Mouse (Mus musculus) granulocyte monocyte progenitor cell, adult 5-6 weeks (primary cell): Measurements from ENCODE around the gene Gripap1. TPM values are rescaled to one million over a fixed set of nuclear protein-coding genes. Genes with fewer than 3 reads are reported as not detected.
A peak's percentile ranks its signal among the peaks of the same experiment; 100 is the strongest.

ENCODE experiments used
- ATAC-seq: replicated peaks from 2 replicates; pipeline ENCODE4 v1.8.0; 2016; ENCODE audit warnings: mild to moderate bottlenecking, moderate TSS enrichment, inconsistent platforms; ENCODE audit not compliant: poor library complexity, severe bottlenecking
- total RNA-seq, 2 experiments: library from RNA; stranded (forward) in 1 of 2; stranded (reverse) in 1 of 2; fragments of 200-712, 200-1000 nt in 1 of 2; fragments of >200 nt in 1 of 2; fragmentation: Nextera tagmentation in 1 of 2; gene quantifications; 2 replicates each; pipeline ENCODE4 v1.2.3; 2014 to 2017

Gripap1 gene
- total RNA-seq (2014; fragmentation: Nextera tagmentation), result 43.6 and 52.5 TPM in 2 replicates
- total RNA-seq (2017), result 59.7 and 78.0 TPM in 2 replicates

GRCm38 (mm10) chrX:7789542-7790136 is at the start of gene Gripap1:
TSS of gene Gripap1 (plus strand) at chrX:7789765.
- peak; percentile 92 for ATAC-seq

- no peak for ATAC-seq
These were observed 49.3 kb upstream of the Gripap1 start for GRCm38 (mm10) chrX:7740082-7740819.

DNA sequence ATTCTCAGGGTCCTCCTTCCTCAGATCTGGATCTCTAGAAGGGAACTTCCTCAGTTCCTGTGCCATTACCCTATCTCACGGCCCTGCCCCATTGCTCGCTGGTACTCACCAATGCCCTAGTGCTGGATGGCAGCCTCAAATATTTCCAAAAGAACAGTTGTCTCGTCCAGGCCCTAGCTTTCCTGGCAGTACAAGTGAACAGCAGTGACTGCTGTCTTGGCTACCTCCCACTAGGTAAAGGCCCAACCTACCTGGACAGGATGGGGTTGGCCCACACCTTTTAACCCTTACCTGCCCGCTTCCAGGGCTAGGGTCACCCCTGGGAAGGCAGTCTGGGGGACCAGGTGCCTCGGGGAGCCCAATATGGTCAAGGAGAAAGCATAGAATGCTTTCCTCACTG is 48.5 kb upstream of the Gripap1 start:
- ATAC-seq, result no peak

DNA sequence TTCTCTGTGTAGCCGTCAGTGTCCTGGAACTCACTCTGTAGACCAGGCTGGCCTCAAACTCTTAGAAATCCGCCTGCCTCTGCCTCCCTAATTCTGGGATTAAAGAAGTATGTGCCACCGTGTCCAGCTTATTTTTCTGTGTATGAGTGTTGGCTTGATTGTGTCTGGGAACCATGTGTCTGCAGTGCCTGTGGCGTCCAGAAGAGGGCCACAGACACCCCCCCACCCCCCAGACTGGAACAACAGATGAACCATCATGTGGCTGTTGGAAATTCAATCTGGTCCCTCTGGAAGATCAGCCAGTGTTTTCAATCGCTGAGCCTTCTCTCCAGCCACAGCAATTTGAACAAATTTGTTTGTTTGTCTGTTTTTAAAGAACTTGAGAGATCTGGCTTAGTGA is 46.1 kb upstream of the Gripap1 start:
- no peak for ATAC-seq

DNA sequence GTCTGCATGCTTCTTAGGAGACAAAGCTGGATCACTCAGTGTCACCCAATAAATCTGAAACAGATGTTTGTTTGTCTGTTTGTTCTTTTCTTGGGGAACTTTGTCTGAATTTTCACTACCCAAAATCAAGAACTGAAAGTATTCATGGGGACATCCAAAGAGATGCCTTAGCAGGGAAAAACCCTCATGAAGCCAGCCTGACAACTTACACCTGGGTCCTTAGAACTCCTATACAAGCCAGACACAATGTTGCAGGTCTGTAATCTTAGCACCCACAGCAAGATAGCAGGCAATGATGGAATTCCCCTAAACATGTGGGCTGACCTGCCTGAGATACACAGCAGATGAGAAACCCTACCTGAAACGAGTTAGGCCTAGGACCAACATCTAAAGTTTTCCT is 44.6 kb upstream of the Gripap1 start:
- no peak for ATAC-seq

DNA sequence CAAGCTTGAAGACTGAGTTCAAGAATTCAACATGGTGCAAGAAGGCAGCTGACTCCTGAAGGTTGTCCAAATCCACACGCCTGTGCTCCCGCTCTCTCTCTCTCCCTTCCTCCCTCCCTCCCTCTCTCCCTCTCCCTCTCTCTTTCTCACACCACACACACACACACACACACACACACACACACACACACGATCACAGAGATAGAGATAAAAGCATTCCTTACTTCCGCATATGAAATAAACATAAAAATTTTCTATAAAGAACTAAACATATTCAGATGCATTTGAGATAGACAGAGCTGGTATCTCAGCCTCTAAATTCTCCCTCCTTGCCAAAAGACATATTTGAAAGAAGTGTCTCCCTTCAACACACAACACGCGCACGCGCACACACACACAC is 44.1 kb upstream of the Gripap1 start:
- ATAC-seq, result no peak

GRCm38 (mm10) chrX:7750432-7751116 is 39.0 kb upstream of the Gripap1 start, which contains the start of gene Ccdc120:
TSS of gene Ccdc120 (minus strand) at chrX:7750905.
- peak; percentile 59 for ATAC-seq

- peak; percentile 70 for ATAC-seq
These were observed 35.9 kb upstream of the Gripap1 start for GRCm38 (mm10) chrX:7753627-7754026.

DNA sequence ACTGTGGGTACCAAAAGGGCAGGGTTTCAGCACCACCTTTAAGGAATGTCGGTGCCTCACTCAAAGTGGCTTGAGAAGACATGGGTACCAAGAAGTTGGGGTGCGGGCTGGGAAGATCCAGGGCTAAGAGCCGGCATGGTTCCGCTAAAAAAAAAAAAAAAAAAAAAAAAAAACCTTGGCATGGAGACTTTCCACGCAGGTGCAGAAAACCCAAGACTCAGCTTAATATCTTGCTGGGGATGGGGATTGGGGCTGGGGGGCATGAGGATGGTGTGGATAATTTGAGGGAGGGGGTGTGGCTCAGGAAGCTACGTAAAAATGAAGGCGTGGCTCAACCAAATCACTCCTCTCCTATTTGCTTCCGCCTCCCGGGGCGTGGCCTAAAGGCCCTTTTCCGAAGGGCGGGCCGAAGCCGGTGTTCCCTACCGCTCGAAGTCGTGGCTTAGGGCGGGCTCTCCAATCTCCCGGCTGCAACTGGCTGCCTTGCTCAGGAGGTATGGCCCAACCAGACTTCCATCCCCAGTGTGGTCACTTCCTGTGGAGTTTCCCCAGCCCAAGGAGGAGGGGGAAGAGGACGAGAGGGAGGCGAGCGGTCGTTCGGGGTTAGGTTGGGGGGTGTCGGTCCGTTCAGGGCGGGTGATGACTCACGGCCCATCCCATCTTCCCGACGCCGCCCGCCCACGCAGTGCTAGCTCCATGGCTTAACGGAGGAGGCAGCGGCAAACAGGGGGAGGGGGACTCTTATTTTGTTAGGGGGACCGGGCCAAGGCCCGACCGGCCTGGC is 27.2 kb upstream of the Gripap1 start, which contains the start of gene Tfe3:
Gene Tfe3, plus strand, starts transcription at position 424 of the 784 bp plus-strand sequence.
- peak; percentile 86 for ATAC-seq

- no peak for ATAC-seq
These were observed 26.7 kb upstream of the Gripap1 start for GRCm38 (mm10) chrX:7762921-7763197.

DNA sequence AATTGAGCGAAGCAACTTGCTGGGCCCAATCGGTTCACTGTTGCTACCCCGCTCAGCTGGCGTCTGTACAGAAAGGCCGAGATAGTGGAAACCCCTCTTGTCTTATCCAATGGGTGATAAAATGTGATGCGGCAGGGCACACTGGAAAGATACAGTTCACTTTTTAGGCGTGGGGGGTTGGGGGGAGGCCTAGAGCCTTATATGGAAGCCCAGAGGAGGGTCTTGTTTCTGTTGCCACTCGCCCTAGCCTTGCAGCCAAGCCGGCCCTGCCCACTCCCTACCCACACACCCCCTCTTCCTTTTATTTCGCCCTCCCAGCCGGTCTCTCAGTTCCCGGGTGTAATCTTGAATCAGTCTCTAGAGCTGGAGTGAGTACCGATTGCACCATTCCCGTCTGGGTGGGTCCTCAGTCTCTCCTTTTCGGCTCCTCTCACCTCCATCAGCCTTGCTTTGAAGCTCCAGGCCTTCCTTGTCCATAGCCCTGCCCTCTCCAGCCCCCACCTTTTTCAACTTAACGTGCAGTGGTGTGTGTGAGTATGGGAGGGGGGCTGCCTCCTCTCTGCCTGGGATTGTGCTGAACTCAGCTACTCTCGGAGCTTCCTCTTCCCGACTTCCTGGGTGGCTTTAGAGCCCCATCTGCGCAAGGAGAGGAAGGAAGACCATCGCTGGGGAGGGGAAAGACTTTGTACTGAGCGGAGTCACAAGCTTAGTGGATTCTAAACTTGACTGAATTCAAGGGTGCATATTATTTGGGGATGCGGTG is 25.8 kb upstream of the Gripap1 start:
- peak; percentile 51 for ATAC-seq

DNA sequence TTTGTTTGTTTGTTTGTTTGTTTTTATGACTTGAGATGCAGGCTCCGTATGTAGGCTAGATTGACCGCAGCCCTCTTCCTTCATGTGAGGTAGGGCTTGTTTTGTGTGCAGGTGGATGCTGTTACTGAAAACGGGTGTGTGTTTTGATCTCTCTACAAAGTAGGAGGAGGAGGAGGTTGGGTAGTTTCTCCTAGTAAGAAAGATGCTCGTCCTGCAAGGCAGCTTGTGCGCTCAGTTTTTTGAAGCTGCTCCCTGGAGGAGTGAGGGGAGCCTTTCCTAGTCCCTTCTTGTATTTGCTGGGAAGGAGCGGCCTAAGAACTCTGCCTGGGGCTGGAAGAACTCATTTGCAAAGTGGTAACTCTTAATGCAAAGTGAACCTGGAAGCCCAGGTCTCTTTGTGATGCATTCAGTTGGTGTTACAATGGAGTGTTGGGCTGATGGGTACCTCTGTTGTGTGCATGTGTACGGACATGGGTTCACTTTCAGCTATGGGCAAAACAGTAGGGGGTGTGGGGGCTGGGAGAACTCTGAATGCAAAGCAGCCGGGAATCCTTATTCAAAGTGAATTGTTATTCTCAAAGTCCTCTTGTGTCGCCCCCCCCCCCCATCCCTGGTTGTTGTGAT is 24.8 kb upstream of the Gripap1 start:
- no peak for ATAC-seq

- ATAC-seq, result no peak
These were observed 24.3 kb upstream of the Gripap1 start for GRCm38 (mm10) chrX:7765281-7765670.

- peak; percentile 42 for ATAC-seq
These were observed 23.8 kb upstream of the Gripap1 start for GRCm38 (mm10) chrX:7765764-7766163.

- ATAC-seq, result no peak
These were observed 20.1 kb upstream of the Gripap1 start for GRCm38 (mm10) chrX:7769302-7770017.

- ATAC-seq, result no peak
These were observed 16.8 kb upstream of the Gripap1 start for GRCm38 (mm10) chrX:7772766-7773165.

DNA sequence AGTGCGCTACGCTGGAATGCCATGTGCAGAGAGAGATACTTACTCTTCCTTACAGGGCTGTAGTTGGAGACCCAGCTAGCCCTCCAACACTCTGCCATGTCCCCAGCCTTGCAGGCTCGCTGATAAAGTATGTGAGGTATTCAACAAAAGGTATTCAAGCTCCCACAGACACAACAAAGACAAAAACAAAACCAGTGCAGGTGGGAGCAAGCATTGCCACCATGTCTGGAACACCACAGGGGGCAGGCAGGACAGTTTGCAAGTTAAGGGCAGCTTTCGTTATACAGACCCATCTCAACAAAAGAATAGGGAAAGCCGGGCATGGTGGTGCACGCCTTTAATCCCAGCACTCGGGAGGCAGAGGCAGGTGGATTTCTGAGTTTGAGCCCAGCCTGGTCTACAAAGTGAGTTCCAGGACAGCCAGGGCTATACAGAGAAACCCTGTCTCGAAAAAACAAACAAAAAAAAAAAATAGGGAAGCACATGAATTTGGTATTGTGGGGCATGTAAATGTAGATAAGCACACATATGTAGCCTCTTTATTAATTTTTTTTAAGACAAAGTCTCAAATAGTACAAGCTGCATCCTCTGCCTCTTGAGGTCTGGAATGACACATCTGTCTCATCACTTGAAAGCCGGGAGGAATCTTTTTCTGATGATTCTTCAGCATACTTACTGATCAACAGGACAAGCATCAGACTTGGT is 13.9 kb upstream of the Gripap1 start:
- ATAC-seq, result no peak

DNA sequence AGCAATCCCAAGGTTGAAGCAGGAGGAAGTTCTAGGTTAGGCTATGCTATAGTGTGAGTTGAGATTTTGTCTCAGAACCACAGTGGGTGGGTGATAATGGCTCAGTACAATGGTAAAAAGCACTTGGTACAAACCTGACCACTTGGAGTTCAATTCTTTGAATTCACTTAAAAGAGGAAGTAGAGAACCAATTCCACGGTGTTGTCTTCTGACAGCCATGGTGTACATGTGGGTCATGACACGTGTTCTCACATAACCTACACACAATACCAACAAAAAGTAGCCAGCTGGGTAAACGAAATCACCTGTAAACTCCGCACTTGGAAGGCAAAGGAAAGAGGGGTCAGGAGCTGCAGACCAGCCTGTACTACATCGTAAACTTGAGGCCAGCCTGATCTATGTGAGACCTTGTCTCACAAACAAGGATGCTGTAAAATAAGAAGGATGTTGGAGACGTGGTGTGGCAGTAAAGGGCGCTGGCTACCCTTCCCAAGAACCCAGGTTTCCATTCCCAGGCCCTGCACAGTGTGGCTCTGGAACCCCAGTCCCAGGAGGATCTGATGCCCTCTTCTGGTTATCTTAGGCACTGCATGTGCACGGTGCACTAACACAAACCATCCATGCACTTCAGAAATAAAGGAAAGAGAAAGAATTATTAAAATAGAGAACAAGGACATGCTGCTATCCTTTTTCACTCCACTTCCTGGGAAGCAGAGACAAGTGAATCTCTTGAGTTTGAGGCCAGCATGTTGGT is 13.1 kb upstream of the Gripap1 start:
- peak; percentile 88 for ATAC-seq
